Mouse (Mus musculus) olfactory bulb, adult 2 months (tissue): Measurements from ENCODE around the gene Foxp1. TPM values are rescaled to one million over a fixed set of nuclear protein-coding genes. Genes with fewer than 3 reads are reported as not detected.

Source experiments
- H3K27ac ChIP-seq: fragments of 200-500 bp; 2 replicates; pipeline ENCODE4 v1.5.1; 2012; ENCODE audit warnings: low read depth, low read length; ENCODE audit not compliant: insufficient read depth
- H3K4me1 ChIP-seq: fragments of 200-500 bp; 2 replicates; pipeline ENCODE4 v1.6.1; 2012; ENCODE audit warnings: low read length; ENCODE audit not compliant: control insufficient read depth, insufficient read depth
- H3K4me3 ChIP-seq: fragments of 200-500 bp; 2 replicates; pipeline ENCODE4 v1.5.1; 2012; ENCODE audit warnings: mild to moderate bottlenecking, low read depth, low read length, moderate library complexity; ENCODE audit not compliant: insufficient read depth
- CTCF ChIP-seq: fragments of 200-500 bp; IDR thresholded peaks from 2 replicates; pipeline ENCODE4 v1.5.1; 2012; ENCODE audit warnings: low read depth, mild to moderate bottlenecking, low read length, moderate library complexity; ENCODE audit not compliant: insufficient read depth
- POLR2A ChIP-seq: fragments of 200-500 bp; IDR thresholded peaks from 2 replicates; pipeline ENCODE4 v1.6.1; 2012; ENCODE audit warnings: mild to moderate bottlenecking, low read depth, low read length, moderate library complexity; ENCODE audit not compliant: insufficient read depth
- WGBS: fragments of 180-500 bp; shearing (Covaris S2); methylation state at CpG from one replicate; pipeline ENCODE4 v1.1.7; 2018; 5-methylcytosine and 5-hydroxymethylcytosine counted together
- polyA plus RNA-seq: library from polyadenylated mRNA; stranded (reverse); fragments of >200 nt; gene quantifications from 2 replicates; pipeline ENCODE4 v1.2.4, GENCODE M21; 2012; ENCODE audit warnings: low replicate concordance; ENCODE audit not compliant: missing spikeins, insufficient read depth, insufficient read length

The Foxp1 gene
- polyA plus RNA-seq, 1 experiment = not detected

DNA sequence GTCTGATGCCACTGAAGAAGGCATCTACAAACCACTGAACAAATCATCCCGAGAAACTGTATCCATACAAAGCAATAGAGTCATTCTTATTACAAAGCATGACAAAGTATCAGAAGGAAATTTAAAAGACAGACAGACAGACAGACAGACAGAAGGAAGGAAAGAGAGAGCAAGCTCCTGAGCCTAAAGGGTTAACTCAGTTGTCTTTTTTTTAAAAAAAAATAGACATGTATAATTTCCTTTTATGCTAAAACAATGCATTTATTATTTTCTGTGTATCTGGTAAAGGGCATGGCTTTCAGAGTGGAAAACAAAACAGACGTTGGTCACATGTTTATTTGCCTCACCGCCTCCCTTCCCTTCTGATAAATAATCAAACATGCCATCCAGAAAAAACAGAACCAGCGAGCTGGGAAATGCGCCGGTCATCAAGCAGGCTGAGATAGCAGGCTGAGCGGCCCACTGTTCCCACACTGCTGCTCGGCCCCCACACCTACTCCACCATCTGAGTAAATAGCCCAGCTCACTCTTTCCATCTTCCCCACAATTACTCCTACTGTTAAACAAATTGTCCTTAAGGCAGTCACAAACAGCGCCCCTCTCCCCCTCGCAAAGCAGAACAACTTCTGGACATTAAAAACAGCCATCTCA is 428.1 kb downstream of the Foxp1 start:
- Histone ChIP-seq H3K4me3 (no peak overlapping the region), H3K27ac (no peak overlapping the region), H3K4me1 (peaks cover 5% of the 10 kb centered on the region; the same call in 1 of the 2 replicates)
- 59% methylated on average over 10 of the region's 10 CpGs for WGBS
- TF ChIP-seq POLR2A (no peak), CTCF (no peak)

DNA sequence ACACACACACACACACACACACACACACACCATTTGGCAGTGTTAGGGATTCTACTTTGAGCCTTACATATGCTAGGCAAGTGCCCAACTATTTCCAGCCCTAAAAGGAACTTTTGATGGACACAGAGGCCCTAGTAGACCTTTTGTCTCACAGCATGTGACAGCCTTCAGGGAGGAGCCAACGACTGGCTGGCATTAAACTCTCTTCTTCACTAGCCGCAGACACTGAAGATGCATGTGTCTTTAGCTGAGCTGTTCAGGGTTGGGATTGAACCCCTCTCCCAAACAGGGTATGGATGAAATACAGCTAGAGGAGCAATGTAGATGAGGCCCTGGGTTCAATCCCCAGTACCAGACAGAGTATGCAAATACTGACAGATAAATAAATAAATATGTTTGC is 428.7 kb downstream of the Foxp1 start:
- Histone ChIP-seq H3K4me1 (peaks cover 5% of the 10 kb centered on the region; the same call in 1 of the 2 replicates), H3K4me3 (no peak overlapping the region), H3K27ac (no peak overlapping the region)
- no peak for TF ChIP-seq POLR2A
- no peak for TF ChIP-seq CTCF
- 56% methylated on average over 2 of the region's 2 CpGs for WGBS

DNA sequence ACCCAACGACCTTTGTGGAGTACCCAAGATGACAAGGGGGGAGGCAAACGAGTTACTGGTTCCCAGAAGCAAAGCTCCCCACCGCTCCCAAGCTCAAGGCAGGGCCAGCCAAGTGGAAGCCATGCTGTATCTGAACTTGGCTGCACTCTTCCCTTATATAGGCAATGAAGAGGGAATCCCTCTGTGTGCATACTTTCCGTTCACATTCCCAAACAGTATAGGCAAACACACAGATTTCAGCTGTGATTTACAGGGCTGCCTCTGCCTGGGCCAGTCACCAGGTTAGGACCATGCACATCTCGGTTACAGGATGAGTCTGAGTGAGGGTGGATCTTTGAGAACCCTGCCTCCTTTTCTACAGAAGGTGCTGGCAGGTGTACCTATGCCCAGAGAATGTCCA is 429.3 kb downstream of the Foxp1 start:
- peaks cover 5% of the 10 kb centered on the region; the same call in 1 of the 2 replicates for H3K4me1 ChIP-seq
- no peak overlapping the region for H3K4me3 ChIP-seq
- TF ChIP-seq POLR2A = no peak
- no peak for TF ChIP-seq CTCF
- no peak overlapping the region for H3K27ac ChIP-seq
- 75% methylated on average over 5 of the region's 5 CpGs for WGBS

DNA sequence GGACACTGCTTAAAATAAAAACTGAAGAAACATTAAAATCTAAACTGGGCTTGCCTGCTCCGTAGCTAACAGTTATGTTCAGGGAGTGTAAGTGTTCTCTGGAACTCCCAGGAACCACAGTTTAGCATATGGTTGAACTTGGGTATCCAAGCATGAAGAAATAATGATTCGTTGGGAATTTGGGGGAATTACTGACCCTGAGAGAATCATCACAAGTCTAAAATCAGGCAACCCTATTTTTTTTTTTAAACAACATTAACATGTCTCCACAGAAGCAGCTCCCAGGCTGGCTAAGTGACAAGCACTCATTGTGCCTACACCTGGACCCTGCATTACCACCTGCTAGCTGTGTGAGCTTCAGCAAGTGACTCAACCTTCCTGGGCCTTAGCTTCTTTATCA is 430.7 kb downstream of the Foxp1 start:
- 92% methylated on average over 2 of the region's 2 CpGs for WGBS
- no peak overlapping the region for H3K4me3 ChIP-seq
- peaks cover 5% of the 10 kb centered on the region; the same call in 1 of the 2 replicates for H3K4me1 ChIP-seq
- no peak overlapping the region for H3K27ac ChIP-seq
- TF ChIP-seq POLR2A = no peak
- no peak for TF ChIP-seq CTCF

DNA sequence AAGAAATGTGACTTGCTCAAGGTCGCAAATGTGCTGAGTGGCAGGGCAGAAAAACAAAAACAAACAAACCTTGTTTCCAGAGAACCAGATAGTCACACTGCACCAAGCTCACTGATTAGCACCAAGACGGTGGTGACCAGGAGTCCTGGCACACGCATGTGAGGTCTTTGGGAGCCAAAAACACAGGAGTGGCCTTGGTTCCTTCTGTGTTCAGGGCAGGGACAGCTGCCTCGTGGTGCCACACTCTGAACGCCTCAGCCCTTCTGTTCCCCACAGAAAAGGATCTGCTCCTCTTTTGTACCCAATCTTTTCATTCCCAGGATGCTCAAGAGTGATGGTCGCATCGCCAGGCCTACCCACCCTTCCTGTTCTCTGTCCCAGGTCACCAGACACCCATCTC is 434.9 kb downstream of the Foxp1 start:
- 87% methylated on average over 7 of the region's 7 CpGs for WGBS
- TF ChIP-seq POLR2A (no peak), CTCF (no peak)
- no peaks in the 10 kb centered on the region for H3K4me1 ChIP-seq
- no peak overlapping the region for H3K27ac ChIP-seq
- H3K4me3 ChIP-seq = no peak overlapping the region

DNA sequence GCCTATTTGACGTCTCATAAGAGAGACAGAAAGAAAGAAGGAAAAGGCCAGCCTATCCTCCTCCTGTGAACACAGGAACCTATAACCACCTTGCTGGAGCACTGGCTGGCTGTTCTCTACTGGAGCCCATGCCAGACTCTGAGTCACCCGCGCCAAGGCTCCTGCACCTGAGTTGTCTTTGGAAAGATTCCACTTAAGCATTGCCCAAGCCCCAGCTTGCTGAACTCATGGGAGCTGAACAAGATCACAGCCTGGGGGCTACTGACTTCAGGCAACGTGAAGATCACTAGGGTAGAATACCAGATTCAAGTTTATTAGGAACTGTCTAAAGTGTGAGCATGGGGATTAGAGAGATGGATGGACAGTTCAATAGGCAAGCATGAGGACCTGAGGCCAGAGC is 437.6 kb downstream of the Foxp1 start:
- Histone ChIP-seq H3K4me1 (no peaks in the 10 kb centered on the region), H3K27ac (no peak overlapping the region), H3K4me3 (no peak overlapping the region)
- no peak for TF ChIP-seq CTCF
- 89% methylated on average over 4 of the region's 4 CpGs for WGBS

DNA sequence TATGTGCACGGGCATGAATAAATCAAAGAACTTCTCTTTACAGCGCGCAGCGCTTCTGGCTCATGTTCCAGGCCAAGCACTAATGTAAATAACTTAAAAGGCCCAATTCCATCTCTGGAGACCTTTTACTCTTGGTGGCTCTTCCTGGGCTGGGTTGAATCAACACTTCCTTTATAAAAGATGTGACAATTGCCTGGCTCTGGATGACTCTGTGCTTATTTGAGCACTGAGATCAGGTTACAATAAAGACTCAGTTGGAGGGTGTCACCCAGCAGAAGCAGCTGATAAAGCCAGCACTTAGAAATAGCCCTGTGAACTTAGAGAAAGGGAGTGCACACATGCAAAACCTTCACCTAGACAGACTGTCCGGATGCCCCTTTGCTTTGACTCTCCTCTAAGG is 441.3 kb downstream of the Foxp1 start:
- 89% methylated on average over 5 of the region's 5 CpGs for WGBS
- Histone ChIP-seq H3K4me1 (no peaks in the 10 kb centered on the region), H3K4me3 (no peak overlapping the region), H3K27ac (no peak overlapping the region)
- TF ChIP-seq CTCF (no peak), POLR2A (no peak)

DNA sequence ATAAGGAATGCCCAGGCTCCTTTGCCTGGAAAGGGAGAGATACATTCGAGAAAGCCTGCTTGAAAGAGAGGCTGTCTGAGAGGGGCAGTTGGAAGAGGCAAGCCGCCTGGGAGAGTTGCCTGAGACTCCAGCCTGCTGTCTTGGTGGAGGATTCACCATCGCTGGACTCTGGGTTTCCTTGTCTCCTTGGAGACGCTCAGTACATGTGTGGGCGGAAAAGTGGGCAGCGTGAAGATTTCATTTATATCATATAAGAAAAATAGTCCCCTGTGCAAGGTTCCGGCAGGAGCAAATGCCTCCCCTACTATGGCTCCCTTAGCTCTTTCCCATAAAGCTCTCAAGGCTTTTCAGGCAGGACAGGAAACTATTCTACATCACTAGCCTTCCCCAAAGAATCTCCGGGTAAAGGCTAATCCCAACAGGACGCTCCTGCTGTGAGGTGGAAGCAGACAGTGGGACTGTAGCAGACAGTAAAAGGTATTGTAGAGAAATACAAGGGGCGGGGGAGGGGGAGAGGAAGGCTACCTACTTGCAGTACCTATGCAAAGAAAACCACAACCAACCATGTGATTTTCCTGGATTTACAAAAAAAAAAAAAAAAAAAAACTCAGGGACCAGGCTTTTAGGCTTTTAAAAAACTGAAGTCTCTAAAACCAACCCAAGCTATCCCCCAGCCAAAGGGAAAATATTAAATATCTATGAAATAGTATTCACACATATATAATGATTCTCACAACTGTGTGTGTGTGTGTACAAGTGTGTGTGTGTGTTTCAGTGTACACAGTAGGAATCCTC is 443.3 kb downstream of the Foxp1 start:
- no peak overlapping the region for H3K27ac ChIP-seq
- WGBS = 78% methylated on average over 10 of the region's 10 CpGs

DNA sequence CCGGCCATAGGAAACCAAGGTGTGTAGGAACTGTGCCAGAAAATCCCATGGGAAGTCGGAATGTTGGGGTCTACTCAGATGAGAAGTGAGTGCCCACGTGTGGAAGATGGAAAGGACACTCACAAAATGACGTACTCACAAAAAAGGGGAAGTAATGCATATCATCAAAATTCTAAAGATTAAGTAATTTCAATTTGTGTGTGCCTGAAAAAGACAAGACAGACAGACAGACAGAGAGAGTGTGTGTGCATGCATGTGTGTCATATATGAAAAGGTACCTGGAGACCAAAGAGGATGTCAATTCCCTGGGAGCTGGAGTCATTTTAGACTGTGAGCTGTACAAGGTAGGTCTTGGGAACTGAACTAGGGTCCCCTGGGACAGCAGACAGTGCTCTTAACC is 444.4 kb downstream of the Foxp1 start:
- H3K4me3 ChIP-seq = no peak overlapping the region
- no peak overlapping the region for H3K27ac ChIP-seq
- 96% methylated on average over 4 of the region's 4 CpGs for WGBS
- H3K4me1 ChIP-seq = no peaks in the 10 kb centered on the region
- no peak for TF ChIP-seq POLR2A
- no peak for TF ChIP-seq CTCF

More for the DNA sequence above, 443.3 kb downstream of the Foxp1 start:
- Histone ChIP-seq H3K4me1 (no peaks in the 10 kb centered on the region), H3K4me3 (no peak overlapping the region)
- no peak for TF ChIP-seq POLR2A
- TF ChIP-seq CTCF = no peak
